Mouse (Mus musculus) lung, postnatal 4 days (tissue): ENCODE results near the gene Sept10.

Source experiments
- DNase-seq, 2 experiments: peaks; one replicate each; pipeline ENCODE4 v3.0.0; 2021

The Sept10 gene

DNA sequence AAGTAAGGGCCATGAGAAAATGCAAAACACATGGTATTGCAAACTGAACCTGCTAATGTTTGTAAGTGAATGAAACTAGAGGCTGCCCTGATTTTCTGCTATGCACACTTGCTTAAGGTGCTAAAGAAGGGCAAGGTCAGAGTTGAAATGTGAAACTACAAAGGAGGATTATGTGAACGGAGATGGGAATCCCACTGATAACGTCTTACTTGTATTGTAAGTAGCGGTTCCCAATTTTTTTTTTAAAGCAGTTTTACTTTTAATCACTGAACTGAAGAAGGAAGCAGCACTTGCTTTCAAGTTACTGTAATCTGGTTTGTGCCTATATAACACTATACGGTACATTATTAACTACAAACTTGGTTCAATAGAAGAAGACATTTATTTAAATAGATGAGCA lies 2.2 kb upstream of the Sept10 start:
- no peak for DNase-seq

DNA sequence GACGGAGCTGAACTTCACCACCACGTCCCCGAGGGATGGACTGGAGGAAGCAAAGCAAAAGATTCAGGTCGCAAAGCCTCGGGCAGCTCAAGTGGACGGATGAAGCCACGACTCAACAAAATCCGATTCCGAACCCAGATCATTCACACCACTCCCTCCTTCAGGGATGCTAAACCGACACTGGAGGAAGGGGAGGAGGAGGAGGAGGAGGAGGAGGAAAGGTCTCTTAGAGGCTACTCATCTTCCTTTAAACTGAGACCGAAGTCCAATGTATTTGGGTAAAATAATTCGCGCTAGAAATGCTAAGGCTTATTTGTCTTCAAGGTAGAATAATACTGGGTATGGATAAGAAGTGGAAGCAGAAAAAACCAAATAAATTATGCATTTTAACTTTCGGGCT lies 1.7 kb upstream of the Sept10 start:
- DNase-seq: no peak

DNA sequence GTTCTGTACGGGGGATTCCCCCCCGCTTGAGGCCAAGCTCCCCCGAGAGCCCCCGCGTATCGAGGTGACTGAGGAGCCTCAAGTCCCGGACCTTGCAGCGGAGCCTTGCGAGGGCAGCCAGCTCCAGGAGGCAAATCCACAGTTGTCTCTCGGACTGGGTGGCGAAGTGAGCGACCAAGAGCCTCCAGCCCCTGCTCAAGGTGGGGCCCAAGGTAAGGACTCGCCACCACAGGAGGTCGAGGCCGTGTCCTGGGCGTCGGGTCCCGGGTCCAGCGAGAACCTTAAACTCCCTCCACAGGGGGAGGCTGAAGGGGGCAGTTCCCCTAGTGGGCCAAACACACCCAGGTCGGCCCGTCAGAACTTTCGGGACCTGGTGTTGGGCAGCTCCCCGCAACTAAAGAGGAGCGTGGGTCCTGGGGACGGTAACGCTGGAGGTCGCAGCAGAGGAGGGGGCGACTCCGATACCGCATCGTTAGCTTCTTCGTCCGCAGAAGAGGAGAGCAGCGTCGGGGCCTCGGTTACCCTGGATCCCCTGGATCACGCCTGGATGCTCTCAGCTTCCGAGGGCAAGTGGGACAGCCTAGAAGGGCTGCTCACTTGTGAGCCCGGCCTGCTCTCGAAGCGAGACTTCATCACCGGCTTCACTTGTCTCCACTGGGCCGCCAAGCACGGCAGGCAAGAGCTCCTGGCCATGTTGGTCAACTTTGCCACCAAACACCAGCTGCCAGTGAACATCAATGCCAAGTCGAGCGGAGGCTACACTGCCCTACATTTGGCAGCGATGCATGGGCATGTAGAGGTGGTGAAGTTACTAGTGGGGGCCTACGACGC lies 839 bp upstream of the Sept10 start:
- peak; percentile 35 to 37 for DNase-seq

DNA sequence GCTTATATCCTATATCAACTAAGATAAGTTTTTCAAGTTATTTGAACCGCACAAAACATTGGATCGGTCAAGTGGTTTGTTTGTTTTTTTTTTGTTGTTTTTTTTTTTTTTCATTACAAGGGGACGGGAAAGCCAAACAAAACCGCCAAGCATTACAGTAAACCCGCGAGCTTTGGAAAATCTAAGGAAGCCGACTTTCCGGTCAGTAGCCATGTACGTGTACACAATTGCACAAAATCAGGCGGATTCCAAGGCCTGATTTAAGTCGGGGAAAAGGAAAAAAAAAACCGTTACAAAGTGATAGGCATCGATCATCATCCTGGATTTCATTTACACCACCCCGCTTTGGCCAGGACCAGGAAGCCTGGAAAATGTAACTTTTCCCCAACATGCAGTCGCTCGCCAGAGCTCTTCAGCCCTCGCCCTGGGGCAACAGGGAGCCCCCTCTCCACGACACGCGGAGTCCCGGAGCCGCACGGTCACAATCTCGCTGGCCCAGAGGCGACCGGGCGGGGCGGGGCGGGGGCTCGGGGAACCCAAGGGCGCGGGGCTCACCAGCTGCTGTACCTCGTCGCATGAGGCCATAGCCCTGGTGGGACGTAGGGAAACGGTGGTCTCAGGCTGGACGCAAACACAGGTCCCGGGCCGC lies 699 bp downstream of the Sept10 start:
- no peak for DNase-seq

DNA sequence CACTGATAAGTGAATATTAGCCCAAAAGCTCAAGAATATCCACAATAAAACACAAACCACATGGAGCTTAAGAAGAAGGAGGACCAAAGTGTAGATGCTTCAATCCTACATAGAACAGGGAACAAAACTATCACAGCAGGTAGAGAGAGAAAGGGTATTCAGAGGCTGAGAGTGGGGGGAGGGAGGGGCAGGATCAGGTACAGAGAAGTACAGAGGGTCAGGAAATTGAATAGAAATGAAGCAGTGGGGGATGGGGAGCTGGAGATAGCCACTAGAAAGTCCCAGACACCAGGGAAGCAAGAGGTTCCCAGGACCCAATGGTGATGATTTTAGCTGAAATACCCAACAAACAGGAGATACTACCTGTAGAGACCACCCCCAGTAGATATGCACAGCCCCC lies 21.6 kb downstream of the Sept10 start:
- DNase-seq: no peak

DNA sequence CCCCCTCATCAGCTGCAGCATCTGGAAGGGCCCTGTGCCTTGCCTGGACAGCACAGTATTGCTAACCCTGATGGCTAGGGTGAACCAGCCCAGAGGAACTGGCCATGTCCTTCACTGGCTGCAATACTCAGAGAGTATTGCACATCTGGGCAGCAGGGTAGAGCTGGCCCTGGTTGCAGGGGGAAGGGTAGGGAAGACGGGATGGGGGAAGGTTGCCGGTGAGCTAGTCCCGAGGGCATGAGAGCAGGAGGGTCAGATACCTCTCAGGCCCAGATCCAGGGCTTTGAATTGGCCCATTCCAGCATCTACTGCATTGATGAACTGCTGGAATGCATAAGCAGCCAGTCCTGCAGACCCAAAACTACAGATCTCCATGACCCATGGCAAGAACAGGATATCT lies 24.9 kb downstream of the Sept10 start:
- DNase-seq: no peak

DNA sequence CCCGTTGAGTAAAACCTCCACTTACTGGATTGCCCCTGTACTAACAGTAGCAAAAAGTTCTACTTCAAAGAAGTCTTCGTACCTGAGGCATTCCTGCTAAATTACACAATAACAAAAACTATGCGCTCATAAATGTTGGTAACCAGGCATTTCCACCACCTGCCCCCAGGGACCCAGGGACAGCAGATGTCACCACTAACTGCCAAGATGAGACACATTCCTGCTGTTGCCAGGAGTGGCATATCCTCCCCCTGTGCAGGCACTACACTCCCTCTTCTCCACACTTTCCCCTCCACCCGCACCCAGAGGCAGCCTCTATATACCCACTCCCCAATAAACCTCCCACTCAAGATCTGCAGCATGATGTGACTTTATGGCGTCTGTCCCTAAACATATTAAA lies 26.8 kb downstream of the Sept10 start:
- no peak for DNase-seq

DNA sequence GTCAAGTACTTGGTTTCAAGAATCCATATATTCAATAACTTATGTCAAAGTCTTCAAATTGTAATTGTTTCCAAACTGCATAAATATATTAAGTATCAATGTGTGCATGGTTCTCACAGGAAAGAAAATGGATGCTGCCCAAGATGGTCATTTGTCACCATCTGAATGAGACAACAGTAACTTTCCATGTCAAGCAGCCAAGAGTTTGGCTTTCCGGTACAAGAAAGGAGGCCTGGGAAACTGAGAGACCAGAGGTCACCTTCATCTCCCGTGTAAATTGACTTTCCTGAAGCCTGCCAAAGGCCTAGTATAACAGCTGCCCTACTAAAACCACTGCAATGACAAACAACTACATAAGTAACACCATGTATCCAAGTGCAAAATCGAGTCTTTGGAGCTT lies 39.3 kb downstream of the Sept10 start:
- no peak for DNase-seq

DNA sequence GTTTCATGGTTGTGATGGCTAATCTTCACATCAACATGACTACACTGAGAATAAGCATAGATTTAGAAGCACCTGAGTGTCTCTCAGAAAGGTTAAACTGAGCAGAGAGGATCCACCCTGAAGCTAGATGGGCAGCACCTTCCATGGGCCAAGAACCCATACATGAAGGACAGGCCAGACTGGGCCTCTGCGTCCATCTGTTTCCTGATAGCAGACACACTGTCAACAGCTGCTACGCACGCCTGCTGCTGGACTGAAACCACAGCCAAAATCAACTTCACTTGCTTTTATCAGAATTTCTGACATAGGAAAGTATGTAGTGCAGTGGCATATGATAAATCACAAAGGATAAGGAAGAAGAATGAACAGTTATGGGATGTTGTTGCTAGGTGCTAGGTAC lies 42.0 kb downstream of the Sept10 start:
- peak in 1 of 2 experiments; percentile 25 for DNase-seq

DNA sequence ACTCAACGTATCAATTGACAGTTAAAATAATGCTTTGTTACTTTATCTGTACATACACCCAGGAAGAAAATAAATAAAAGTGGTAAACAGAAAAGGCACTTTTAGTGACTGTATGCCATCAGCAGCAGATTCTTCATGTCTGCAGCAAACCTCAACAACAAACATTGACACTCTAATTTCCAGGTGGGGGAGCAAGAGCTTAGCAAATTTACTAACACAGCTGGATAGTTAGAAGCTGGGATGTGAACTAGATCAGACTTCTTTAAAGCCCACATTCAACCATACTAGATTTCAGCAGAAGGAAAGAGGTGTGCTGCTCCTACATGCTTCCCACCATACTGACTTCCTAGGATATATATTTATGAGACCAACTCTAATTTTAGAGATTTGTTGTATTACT lies 49.1 kb downstream of the Sept10 start:
- DNase-seq: no peak

DNA sequence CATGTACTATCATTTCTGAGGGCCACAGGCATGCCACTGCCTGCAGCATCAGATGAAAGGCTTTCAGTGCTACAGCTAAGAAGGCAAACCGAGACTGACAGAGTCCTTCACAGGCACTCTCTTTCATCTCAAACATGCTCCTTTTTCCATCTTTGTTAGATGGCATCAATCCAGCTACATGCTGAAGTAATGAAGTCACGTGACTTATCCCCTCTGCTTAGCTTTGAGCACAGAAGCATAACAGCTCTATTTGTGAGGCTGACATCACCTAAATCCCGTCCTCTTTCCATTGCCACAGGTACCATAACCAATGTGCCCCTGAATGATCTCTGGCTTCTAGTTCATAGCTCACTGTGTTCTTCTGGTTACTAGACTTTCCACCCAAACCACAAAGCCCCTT lies 50.6 kb downstream of the Sept10 start:
- DNase-seq: no peak

DNA sequence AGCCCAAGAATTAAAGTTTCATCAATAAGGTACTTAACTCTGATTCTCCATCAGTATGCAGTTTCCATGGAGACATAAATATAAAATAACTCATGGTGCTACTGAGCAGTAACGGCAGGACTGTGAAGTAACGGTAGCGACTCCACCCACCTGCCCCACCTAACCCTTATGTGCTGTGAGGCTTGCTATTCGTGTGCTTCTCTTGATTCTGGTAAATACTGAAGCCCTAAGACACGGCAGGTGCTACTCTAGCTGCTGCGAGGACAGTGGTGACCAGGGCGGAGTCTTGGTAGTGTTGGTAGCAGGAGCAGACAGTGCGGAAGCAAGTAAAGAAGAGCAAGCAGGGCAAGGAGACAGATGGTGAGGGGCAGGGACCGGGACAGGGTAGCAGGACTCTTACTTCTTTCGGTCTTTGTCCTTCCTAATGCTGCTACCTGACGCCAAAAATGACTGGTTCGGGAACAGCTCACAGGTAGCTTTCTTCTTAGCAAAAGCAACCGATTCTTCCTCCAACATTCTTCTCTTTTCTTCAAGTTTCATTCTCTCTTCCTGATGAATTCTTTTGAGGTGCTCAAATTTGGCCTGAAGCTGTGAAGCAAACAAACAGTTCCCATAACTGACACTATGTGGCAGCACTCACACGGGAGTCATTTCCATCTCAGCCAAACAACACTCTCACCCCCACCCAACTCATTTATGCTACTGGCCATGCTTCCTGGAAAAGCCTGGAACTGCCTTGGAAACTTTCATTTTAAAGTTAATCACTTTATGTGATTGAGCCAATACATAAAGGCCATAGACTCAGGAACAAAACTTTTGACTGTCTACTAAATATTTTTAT lies 55.3 kb downstream of the Sept10 start:
- DNase-seq: peak in 1 of 2 experiments; percentile 63

DNA sequence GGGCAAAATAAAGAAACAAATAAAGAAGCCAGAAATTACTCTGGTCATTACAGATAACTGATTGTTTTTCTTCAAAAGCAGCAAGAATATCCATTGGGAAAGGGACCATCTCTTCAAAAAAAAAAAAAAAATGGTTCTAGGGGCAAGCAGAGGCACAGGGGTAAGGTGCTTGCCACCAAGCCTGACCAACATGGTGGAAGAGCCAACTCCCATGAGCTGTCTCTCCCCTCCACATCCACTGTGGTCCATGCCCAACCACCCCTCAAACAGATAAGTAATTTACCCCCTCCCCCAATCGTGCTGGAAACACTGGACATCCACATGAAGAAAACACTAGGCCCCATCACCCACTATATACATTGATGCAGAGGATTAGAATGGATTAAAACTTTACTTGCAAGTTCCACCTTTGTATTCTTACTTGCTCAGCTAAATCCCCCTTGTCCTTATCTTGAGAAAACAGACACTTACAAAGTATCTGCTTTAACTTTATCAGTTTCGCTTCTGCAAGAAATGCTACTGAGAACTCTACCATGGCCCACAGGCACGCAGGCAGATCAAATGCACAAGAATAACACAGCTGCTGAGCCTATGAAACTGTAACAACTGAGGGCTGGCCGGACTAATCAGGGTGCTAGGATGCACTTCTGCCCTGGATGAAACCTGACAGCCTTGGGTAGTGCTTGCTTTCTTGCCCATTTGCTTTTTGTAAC lies 59.3 kb downstream of the Sept10 start:
- DNase-seq: no peak

DNA sequence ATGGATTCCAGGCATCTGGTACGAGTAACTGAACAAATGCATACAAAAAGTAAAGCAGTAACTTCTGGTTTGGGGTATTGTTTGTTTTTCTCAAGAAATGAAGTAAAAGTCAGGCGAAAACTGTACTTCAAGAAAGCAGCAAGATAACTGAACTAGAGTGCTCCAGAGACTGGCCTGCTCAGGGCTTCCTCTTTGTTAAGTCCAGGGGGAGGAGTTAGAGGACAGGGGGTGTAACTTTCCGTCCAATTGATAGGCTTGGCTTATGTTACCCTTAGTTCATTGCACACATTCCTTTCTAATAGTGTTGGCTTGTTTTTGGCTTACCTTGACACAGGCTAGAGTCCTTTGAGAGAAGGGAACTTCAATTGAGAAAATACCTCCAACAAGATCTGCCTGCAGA lies 63.0 kb downstream of the Sept10 start:
- no peak for DNase-seq

DNA sequence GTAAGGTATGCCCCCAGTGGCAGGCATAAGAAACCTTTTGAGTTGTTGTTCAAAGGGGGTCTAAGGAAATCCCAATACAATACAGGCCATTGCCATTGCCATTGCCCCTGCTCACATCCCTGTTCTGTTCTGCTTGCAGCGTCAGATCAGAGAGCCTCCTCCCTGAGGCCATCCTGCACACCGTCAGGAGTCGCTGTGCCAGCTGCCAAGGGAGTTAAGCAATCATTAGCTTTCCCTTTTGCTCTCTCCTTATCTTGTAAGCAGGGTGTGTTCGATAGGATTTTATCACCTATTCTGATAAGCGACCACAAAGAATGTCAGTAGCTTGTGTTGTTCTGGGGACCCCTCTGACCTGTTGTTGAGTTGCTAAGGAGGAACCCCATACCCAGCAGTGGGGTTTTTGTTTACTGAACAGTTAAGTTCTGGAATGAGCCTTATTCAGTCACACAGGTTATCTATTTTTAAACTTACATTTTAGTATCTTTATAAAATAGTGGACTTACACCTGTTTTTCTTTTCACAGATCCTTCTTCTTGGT lies 69.0 kb downstream of the Sept10 start:
- no peak for DNase-seq

DNA sequence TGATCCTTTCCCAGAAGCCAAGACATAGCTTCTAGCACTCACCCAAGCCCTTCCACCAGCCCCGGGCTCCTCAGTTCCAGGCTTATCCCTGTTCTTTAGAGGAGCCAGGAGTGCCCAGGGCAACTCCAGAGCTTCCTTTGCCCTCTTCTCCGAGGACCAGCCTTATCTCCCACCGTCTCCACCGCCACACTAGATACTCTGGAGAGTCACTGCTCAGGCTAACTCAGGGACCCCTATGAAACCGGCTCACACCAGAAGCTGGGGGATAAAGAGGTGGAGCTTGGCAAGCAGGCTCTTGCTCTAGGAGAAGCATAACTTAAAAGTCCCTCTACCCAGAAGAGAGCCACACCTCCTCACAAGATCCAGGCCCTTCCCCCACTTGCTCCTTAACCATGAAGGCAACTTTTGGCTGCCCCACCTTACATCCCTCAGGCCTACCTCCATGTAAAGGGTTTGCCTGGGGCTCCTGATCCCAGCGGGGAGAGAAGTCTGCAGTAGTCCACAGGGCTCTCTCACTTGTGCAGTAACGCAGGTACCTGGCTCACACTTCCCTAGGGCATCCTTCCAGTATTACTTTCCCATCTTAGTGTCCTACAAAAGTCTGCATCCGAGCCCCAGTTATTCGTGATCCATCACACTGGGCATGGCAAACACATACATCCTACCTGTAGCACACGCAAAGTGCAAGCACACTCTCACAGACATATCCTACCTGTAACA lies 70.5 kb downstream of the Sept10 start:
- DNase-seq: no peak

DNA sequence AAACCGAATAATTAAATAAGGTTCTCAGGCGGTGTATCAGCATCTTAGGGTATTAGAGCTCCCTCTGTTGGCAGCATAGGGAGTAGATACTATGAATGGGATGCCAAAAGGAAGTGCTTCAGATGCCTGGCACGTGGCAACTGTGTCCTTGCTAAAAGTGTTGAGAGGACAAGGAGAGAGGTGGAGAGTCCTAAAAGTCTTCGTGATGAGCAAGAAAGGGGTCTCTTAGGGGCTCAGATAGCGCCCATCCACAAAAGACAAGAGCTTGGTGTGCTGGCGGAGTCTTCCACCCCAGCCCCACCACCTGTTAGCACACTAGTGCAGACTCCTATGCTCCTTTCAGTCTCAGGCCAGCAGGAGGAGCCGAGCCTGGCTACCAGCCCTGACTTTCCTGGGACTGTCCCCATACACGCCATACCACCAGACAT lies 71.7 kb downstream of the Sept10 start:
- peak; percentile 43 to 64 for DNase-seq

DNA sequence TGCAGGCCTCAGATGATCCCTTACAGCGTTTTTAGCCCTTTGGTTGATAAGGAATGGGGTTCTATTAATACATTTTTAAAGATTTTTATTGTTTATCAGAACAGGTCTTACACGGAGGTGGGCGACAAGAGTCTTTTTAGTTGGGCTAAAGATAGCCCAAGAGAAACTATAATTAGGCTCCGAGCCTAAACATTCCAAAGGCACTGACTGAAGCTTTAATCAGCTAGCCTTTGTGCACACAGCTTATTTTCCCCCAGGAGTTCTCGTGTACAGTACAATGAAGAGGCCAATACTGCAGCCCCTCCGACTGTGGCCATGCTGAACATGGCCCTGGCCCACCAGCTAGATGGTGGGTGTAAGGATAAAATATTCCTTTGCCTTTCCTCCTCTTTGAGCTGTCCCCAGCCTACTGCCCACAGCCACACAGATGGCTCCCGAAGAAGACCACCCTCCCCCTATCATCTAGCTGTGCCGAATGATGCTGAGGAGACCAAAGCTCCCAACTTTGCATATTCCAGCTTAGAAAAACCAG lies 88.1 kb downstream of the Sept10 start:
- no peak for DNase-seq

DNA sequence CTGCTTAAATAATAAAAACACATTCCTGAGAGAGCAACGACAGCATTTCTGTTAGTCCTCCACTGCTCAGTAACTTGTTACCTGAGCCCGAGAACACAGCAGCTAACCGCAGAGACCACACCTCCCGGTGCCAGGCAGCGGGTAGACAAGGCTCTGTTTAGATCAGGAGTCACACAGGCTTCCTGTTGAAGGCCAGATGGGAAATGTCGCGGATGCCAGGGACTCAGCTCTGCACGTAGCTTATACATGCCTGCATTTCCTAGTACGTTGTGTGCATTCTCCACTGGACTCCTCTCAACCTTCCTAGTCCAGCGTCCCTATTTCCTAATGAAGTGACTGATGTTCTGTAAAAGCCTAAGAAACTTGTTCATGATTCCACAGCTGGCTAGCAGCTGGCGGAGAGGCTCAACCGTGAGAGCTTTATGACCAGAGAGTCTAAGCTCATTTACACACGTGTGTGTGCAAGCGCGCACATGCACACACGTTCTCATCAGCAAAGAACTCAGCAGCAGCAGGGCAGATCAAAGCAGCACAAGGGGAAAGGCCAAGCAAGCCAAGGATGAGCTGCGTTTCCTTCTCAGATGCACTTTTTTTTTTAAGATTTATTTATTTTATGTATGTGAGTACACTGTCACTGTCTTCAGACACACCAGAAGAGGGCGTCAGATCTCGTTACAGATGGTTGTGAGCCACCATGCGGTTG lies 89.6 kb downstream of the Sept10 start:
- peak; percentile 54 to 80 for DNase-seq

DNA sequence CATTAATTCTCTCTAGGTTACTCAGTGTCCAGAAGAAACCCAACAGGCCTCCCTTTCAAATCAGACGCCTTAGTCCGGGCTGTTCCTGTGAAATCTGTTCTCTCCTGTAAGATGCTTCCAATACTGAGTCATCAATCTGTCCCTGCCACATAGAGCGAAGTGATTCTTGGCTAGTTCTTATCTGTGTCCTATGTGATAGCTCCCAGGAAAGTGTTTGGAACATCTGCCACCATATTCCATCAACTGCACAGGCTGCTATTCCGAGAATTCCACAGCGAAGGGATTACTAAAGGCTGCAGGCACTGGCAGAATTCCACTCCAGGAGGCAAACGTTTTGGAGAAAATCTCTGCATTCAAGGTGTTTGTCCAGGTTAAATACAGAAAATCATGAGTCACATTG lies 94.0 kb downstream of the Sept10 start:
- DNase-seq: no peak

DNA sequence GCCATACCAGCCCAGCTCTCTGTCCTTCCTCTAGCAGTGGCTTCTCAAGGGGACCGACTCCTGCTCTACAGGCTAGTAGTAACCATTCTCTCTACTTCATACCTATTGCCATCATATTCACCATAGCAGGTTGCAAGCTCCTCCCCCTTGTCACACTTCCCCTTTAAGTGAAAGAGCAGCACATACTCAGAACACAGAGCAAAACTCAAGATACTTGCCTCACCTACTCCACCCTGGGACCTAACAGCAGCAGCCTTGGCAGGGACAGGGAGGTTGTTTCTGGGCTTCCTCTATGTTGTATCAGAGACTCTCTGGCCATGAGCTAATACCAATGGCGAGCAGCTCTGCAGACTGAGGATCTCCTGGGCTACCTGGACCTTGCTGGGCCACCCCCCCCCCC lies 96.2 kb downstream of the Sept10 start:
- no peak for DNase-seq
